Mouse (Mus musculus): ENCODE data around the gene Nit2. TPM values are rescaled to one million over a fixed set of nuclear protein-coding genes. Genes with fewer than 3 reads are reported as not detected.

The Nit2 gene
- polyA plus RNA-seq, 1 experiment = 22.4 TPM

DNA sequence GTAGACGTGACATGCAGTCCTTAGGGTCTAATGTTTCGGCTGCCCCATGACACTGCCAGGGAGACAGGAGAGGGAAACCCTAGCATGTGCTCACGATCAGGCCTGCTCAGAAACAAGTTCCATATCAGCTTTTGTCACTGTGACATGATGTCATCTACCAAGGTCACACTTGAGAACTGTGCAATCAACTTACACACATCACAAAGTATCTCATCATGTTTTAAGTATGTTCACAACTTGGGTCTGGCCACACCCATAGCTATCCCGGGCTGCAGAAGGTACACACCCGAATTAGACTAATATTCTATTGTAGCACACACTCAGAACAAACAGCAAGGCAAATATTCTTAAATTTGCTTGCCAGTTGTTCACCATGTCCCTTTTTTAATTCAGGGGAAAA is 14.9 kb upstream of the Nit2 start:
- no peak overlapping the region for H3K4me3 ChIP-seq
- peaks cover 12% of the 10 kb centered on the region for H3K36me3 ChIP-seq (ENCODE audit: control insufficient read depth, insufficient read depth)

DNA sequence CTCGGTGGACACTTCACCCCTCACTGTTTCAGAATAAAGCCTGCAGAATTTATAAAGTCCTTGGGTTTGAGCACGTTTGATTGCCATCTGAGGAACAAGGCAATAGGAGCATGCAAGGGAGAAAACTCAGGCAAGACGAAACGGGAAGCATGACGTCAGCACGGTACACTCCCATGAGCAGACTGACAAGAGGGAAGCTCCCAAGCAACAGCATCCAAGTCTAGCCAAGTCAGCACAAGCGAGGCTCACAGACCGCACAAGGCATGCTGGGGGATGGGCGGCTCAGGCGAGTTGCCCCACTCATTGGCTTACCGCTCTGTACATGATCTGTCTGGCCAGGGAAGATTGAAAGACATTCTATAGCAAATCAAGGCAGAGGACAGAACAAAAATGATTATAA is 14.0 kb upstream of the Nit2 start:
- Histone ChIP-seq H3ac (ENCODE audit: control insufficient read depth, insufficient read length) (no peak overlapping the region), H3K79me2 (ENCODE audit: control insufficient read depth, insufficient read depth) (no peaks in the 10 kb centered on the region), H3K27me3 (ENCODE audit: control insufficient read depth, insufficient read depth, insufficient read length) (no peaks in the 10 kb centered on the region), H3K4me2 (ENCODE audit: low read depth) (no peak overlapping the region), H3K36me3 (ENCODE audit: control insufficient read depth, insufficient read depth) (peaks cover 12% of the 10 kb centered on the region), H3K4me3 (no peak overlapping the region)
- no peak for TF ChIP-seq TCF12 (IDR thresholded peaks at IDR 0.05; ENCODE audit: insufficient read depth, poor library complexity, severe bottlenecking)

More for the DNA sequence above, 14.9 kb upstream of the Nit2 start:
- no peak overlapping the region for H3K4me2 ChIP-seq (ENCODE audit: low read depth)
- TF ChIP-seq REST (IDR thresholded peaks at IDR 0.05; ENCODE audit: insufficient read depth, insufficient read length) = no peak
- no peak for TF ChIP-seq E2F4 (IDR thresholded peaks at IDR 0.05; ENCODE audit: insufficient read depth)
- no peak for TF ChIP-seq POLR2AphosphoS2 (IDR thresholded peaks at IDR 0.05; ENCODE audit: insufficient read length, low read depth)
- no peak for TF ChIP-seq SRF (IDR thresholded peaks at IDR 0.05; ENCODE audit: control insufficient read depth, insufficient read length, low read depth)
- TF ChIP-seq POLR2A (IDR thresholded peaks at IDR 0.05; ENCODE audit: insufficient read length, low read depth) = no peak
- no peak for TF ChIP-seq MYOG (IDR thresholded peaks at IDR 0.05; ENCODE audit: control insufficient read depth in 1 of 3, insufficient read depth in 1 of 3, insufficient read length in 2 of 3, low read depth in 2 of 3)
- TF ChIP-seq TCF3 (IDR thresholded peaks at IDR 0.05; ENCODE audit: insufficient read length, low read depth) = no peak
- TF ChIP-seq TCF12 (IDR thresholded peaks at IDR 0.05; ENCODE audit: insufficient read depth, poor library complexity, severe bottlenecking) = no peak
- no peak for TF ChIP-seq USF1 (IDR thresholded peaks at IDR 0.05; ENCODE audit: low read depth)
- TF ChIP-seq CEBPB (IDR thresholded peaks at IDR 0.05; ENCODE audit: insufficient read depth, poor library complexity, severe bottlenecking) = no peak
- TF ChIP-seq MAX (IDR thresholded peaks at IDR 0.05; ENCODE audit: low read depth) = no peak
- no peaks in the 10 kb centered on the region for H3K27me3 ChIP-seq (ENCODE audit: control insufficient read depth, insufficient read depth, insufficient read length)
- no peaks in the 10 kb centered on the region for H3K79me2 ChIP-seq (ENCODE audit: control insufficient read depth, insufficient read depth)
- no peak overlapping the region for H3ac ChIP-seq (ENCODE audit: control insufficient read depth, insufficient read length)

DNA sequence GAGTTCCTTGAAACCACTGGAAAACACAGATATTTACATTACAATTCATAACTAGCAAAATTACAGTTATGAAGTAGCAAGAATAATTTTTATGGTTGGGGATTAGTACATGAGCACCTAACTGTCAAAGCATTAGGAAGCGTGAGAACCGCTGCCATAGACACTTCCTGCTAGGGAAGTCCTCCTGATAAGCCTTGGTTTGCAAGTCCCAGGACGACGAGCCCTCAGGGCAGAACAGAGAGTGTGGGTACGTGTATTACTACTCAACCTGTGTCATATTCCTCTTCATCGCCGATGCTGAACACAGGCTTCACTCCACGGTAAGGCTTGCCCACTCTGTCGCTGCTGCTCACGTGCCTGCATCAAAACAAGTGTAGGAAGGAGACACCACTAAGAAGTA is 10.5 kb upstream of the Nit2 start:
- Histone ChIP-seq H3K27me3 (ENCODE audit: control insufficient read depth, insufficient read depth, insufficient read length) (no peaks in the 10 kb centered on the region), H3K79me2 (ENCODE audit: control insufficient read depth, insufficient read depth) (no peaks in the 10 kb centered on the region), H3K4me3 (no peak overlapping the region), H3ac (ENCODE audit: control insufficient read depth, insufficient read length) (no peak overlapping the region), H3K4me2 (ENCODE audit: low read depth) (no peak overlapping the region), H3K36me3 (ENCODE audit: control insufficient read depth, insufficient read depth) (peaks cover 13% of the 10 kb centered on the region)
- no peak for TF ChIP-seq POLR2AphosphoS2 (IDR thresholded peaks at IDR 0.05; ENCODE audit: insufficient read length, low read depth)
- no peak for TF ChIP-seq POLR2A (IDR thresholded peaks at IDR 0.05; ENCODE audit: insufficient read length, low read depth)
- no peak for TF ChIP-seq USF1 (IDR thresholded peaks at IDR 0.05; ENCODE audit: low read depth)
- no peak for TF ChIP-seq MAX (IDR thresholded peaks at IDR 0.05; ENCODE audit: low read depth)
- no peak for TF ChIP-seq REST (IDR thresholded peaks at IDR 0.05; ENCODE audit: insufficient read depth, insufficient read length)
- TF ChIP-seq E2F4 (IDR thresholded peaks at IDR 0.05; ENCODE audit: insufficient read depth) = no peak
- no peak for TF ChIP-seq CEBPB (IDR thresholded peaks at IDR 0.05; ENCODE audit: insufficient read depth, poor library complexity, severe bottlenecking)
- TF ChIP-seq SRF (IDR thresholded peaks at IDR 0.05; ENCODE audit: control insufficient read depth, insufficient read length, low read depth) = no peak
- TF ChIP-seq TCF12 (IDR thresholded peaks at IDR 0.05; ENCODE audit: insufficient read depth, poor library complexity, severe bottlenecking) = no peak
- TF ChIP-seq MYOG (IDR thresholded peaks at IDR 0.05; ENCODE audit: control insufficient read depth in 1 of 3, insufficient read depth in 1 of 3, insufficient read length in 2 of 3, low read depth in 2 of 3) = no peak
- TF ChIP-seq TCF3 (IDR thresholded peaks at IDR 0.05; ENCODE audit: insufficient read length, low read depth) = no peak
- no peak for TF ChIP-seq MYOD1 (IDR thresholded peaks at IDR 0.05; ENCODE audit: control insufficient read depth in 1 of 3, insufficient read length in 2 of 3, low read depth in 2 of 3)

DNA sequence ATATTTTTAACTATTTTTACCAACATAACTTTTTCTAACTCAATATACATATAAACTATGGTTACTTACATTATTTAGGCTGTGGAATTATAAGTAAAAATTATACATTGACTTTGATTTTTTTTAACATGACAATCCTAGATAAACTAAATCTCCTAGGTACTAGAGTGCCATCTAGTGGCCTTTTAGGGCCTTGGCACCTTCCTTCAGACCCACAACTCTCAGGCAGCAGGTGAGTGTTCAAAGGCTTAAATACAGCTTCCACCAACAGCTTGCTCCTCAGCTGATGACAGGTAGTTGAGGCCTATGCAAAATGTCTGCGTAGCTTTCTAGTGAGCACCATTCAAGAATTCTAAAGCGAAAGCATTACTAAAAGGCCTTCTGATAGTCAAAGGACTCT is 10.1 kb upstream of the Nit2 start:
- TF ChIP-seq TCF3 (IDR thresholded peaks at IDR 0.05; ENCODE audit: insufficient read length, low read depth) = no peak
- TF ChIP-seq POLR2A (IDR thresholded peaks at IDR 0.05; ENCODE audit: insufficient read length, low read depth) = no peak
- TF ChIP-seq REST (IDR thresholded peaks at IDR 0.05; ENCODE audit: insufficient read depth, insufficient read length) = no peak
- no peak overlapping the region for H3K4me2 ChIP-seq (ENCODE audit: low read depth)
- no peak overlapping the region for H3K4me3 ChIP-seq
- no peak overlapping the region for H3ac ChIP-seq (ENCODE audit: control insufficient read depth, insufficient read length)
- H3K36me3 ChIP-seq (ENCODE audit: control insufficient read depth, insufficient read depth) = peaks cover 13% of the 10 kb centered on the region
- no peaks in the 10 kb centered on the region for H3K27me3 ChIP-seq (ENCODE audit: control insufficient read depth, insufficient read depth, insufficient read length)
- H3K79me2 ChIP-seq (ENCODE audit: control insufficient read depth, insufficient read depth) = no peaks in the 10 kb centered on the region

- Histone ChIP-seq H3ac (ENCODE audit: control insufficient read depth, insufficient read length) (no peak overlapping the region), H3K27me3 (ENCODE audit: control insufficient read depth, insufficient read depth, insufficient read length) (no peaks in the 10 kb centered on the region), H3K4me3 (no peak overlapping the region), H3K36me3 (ENCODE audit: control insufficient read depth, insufficient read depth) (peaks cover 13% of the 10 kb centered on the region), H3K4me2 (ENCODE audit: low read depth) (no peak overlapping the region), H3K79me2 (ENCODE audit: control insufficient read depth, insufficient read depth) (no peaks in the 10 kb centered on the region)
- TF ChIP-seq POLR2A (IDR thresholded peaks at IDR 0.05; ENCODE audit: insufficient read length, low read depth) (no peak), SRF (IDR thresholded peaks at IDR 0.05; ENCODE audit: control insufficient read depth, insufficient read length, low read depth) (no peak), MYOG (IDR thresholded peaks at IDR 0.05; ENCODE audit: control insufficient read depth in 1 of 3, insufficient read depth in 1 of 3, insufficient read length in 2 of 3, low read depth in 2 of 3) (no peak), TCF3 (IDR thresholded peaks at IDR 0.05; ENCODE audit: insufficient read length, low read depth) (no peak), REST (IDR thresholded peaks at IDR 0.05; ENCODE audit: insufficient read depth, insufficient read length) (no peak), MYOD1 (IDR thresholded peaks at IDR 0.05; ENCODE audit: control insufficient read depth in 1 of 3, insufficient read length in 2 of 3, low read depth in 2 of 3) (no peak), CEBPB (IDR thresholded peaks at IDR 0.05; ENCODE audit: insufficient read depth, poor library complexity, severe bottlenecking) (no peak), POLR2AphosphoS2 (IDR thresholded peaks at IDR 0.05; ENCODE audit: insufficient read length, low read depth) (no peak), MAX (IDR thresholded peaks at IDR 0.05; ENCODE audit: low read depth) (no peak), TCF12 (IDR thresholded peaks at IDR 0.05; ENCODE audit: insufficient read depth, poor library complexity, severe bottlenecking) (no peak), E2F4 (IDR thresholded peaks at IDR 0.05; ENCODE audit: insufficient read depth) (no peak), USF1 (IDR thresholded peaks at IDR 0.05; ENCODE audit: low read depth) (no peak)
Measured at GRCm38 (mm10) chr16:57176276-57176675, 9.1 kb upstream of the Nit2 start.
